Mouse (Mus musculus): ENCODE measurements around the gene 1810013L24Rik.

DNA sequence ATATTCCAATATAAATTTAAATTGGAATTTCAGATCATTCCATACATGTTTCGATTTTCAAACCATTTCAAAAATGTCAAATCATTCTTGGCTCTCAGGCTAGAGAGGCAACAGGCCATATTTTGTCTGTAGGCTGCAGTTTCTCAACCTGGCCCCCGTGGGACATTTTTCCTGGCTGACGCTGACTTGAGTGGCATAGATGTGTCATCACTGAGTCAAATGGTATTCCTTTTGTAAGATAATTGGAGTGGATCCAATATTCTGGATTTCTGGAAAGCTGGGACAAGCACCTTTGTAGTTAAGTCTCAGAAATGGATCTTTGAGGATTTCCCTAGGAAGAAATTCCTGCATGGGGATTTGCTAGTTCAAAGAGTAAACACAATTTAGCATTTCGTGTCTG lies 39.0 kb upstream of the 1810013L24Rik start:
- TF ChIP-seq CTCF (IDR thresholded peaks at IDR 0.05; ENCODE audit: low read depth), result no peak
- TF ChIP-seq EP300 (IDR thresholded peaks at IDR 0.05; ENCODE audit: low read depth), result no peak
